Mouse (Mus musculus) kidney, adult 10 weeks (tissue): Measurements from ENCODE around the gene Gm49711. TPM values are rescaled to one million over a fixed set of nuclear protein-coding genes. Genes with fewer than 3 reads are reported as not detected.

Experiments
- polyA plus RNA-seq: library from polyadenylated mRNA; stranded (reverse); fragments of 350-450 nt; fragmentation: Illumina TruSeq; extraction: RNeasy Lipid Tissue Mini Kit (QIAGEN cat#74804); gene quantifications from one replicate; pipeline ENCODE4 v1.2.3, GENCODE M21; 2014; ENCODE audit warnings: low read depth, low replicate concordance

The Gm49711 gene
- not detected for polyA plus RNA-seq

DNA sequence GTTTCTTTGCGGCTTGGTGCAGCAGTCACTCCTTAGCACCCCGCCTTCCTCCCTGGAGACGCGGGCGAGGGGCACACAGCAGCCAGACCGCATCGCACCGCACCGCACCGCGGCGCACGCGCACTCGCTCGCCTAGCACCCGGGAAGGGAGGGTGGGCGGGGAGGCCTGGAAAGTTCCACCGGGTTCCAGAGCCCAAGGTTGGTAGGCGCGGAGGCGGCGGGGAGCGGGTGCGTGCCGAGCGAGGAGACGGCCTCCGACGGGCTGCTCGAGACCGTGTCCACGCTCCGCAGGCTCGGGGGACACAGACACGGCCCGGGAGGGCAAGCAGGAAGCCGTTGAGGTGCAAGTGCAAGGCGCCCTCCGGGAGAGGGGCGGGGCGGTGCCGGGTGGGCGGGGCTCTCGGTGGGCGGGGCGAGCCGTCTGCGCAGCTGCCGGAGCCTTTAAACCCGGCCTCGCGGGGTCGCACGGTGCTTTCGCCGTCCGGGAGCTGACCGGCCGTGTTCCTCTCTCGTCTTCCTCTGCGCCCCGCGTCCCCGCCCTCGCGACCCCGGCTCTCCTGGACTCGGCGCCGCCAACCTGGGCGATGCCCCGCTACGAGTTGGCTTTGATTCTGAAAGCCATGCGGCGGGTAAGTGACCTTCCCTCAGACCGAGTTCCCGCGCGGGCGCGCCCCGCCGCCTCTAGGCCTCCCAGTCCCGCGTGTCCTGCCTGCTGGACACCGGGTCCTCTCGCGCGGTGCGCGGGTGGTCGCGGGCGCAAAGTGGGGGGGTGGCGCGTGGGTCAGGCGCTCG, at the start of gene Gm49711, which contains the start of the genes Mrps6 and Slc5a3:
TSS of gene Gm49711 (plus strand) at position 465 of the 792 bp plus-strand sequence.
TSS of gene Mrps6 (plus strand) at position 419 of the 792 bp plus-strand sequence.
TSS of gene Slc5a3 (plus strand) at position 471 of the 792 bp plus-strand sequence.

Other genes starting within 250 kb of the Gm49711 start
- 295 TPM for gene Mrps6, start within 50 bp of the Gm49711 start, polyA plus RNA-seq
- 139 TPM for gene Slc5a3, start within 50 bp of the Gm49711 start, polyA plus RNA-seq
- gene Kcne2, start 234.1 kb downstream of the Gm49711 start, polyA plus RNA-seq = not detected
- gene Smim11, start 243.0 kb downstream of the Gm49711 start, polyA plus RNA-seq = 74.8 TPM